Mouse (Mus musculus) embryonic facial prominence, embryonic 11.5 days (tissue): ENCODE measurements around the gene Rgs3. TPM values are rescaled to one million over a fixed set of nuclear protein-coding genes. Genes with fewer than 3 reads are reported as not detected.

Experiments
- ATAC-seq: fragments of 200-750 bp; cut with Nextera tagmentation; replicated peaks from 2 replicates; pipeline ENCODE4 v1.8.0; 2017; ENCODE audit warnings: low read depth; ENCODE audit not compliant: insufficient number of reproducible peaks, low FRiP score, low TSS enrichment
- DNase-seq: peaks from one replicate; pipeline ENCODE4 v3.0.0-alpha.2; 2015; ENCODE audit warnings: low spot score
- H3K27ac ChIP-seq: fragments of 300-500 bp; sonication (generic); replicated peaks from 2 replicates; pipeline ENCODE4 v1.5.1; 2014; ENCODE audit warnings: mild to moderate bottlenecking, low read depth, low read length, control low read depth
- H3K27me3 ChIP-seq: fragments of 300-500 bp; sonication (generic); 2 replicates; pipeline ENCODE4 v1.6.1; 2014; ENCODE audit warnings: mild to moderate bottlenecking, low read length, moderate library complexity, mixed read lengths; ENCODE audit not compliant: control insufficient read depth, insufficient read depth
- H3K36me3 ChIP-seq: fragments of 300-500 bp; sonication (generic); replicated peaks from 2 replicates; pipeline ENCODE4 v1.6.1; 2014; ENCODE audit warnings: low read depth, mild to moderate bottlenecking, low read length, moderate library complexity, mixed read lengths; ENCODE audit not compliant: control insufficient read depth, insufficient read depth
- H3K4me1 ChIP-seq: fragments of 300-500 bp; sonication (generic); 2 replicates; pipeline ENCODE4 v1.6.1; 2014; ENCODE audit warnings: low read length, mixed read lengths; ENCODE audit not compliant: control insufficient read depth, insufficient read depth
- H3K4me2 ChIP-seq: fragments of 300-500 bp; sonication (generic); 2 replicates; pipeline ENCODE4 v1.6.1; 2014; ENCODE audit warnings: low read depth, mild to moderate bottlenecking, control low read depth, low read length, moderate library complexity
- H3K4me3 ChIP-seq: fragments of 300-500 bp; sonication (generic); 2 replicates; pipeline ENCODE4 v1.5.1; 2014; ENCODE audit warnings: low read depth, low read length, control low read depth
- H3K9ac ChIP-seq: fragments of 300-500 bp; sonication (generic); replicated peaks from 2 replicates; pipeline ENCODE4 v1.6.1; 2014; ENCODE audit warnings: mild to moderate bottlenecking, control low read depth, low read length
- H3K9me3 ChIP-seq: fragments of 300-500 bp; sonication (generic); replicated peaks from 2 replicates; pipeline ENCODE4 v1.6.1; 2016; ENCODE audit warnings: mild to moderate bottlenecking, low read length, inconsistent platforms, mixed read lengths; ENCODE audit not compliant: control insufficient read depth
- WGBS: fragments of 180-500 bp; shearing (Covaris S2); extraction: QIAGEN DNeasy Blood & Tissue Kit; methylation state at CpG from one replicate; pipeline ENCODE4 v1.1.7; 2014; 5-methylcytosine and 5-hydroxymethylcytosine counted together
- polyA plus RNA-seq: library from polyadenylated mRNA; unstranded; fragments of >200 nt; fragmentation: Nextera tagmentation; extraction: Ambion mirVana; gene quantifications from 2 replicates; pipeline ENCODE4 v1.2.1, GENCODE M21; 2014

Rgs3 gene
- polyA plus RNA-seq, 1 experiment from 2014 or later: 24.8 TPM

GRCm38 (mm10) chr4:62607805-62608204 is 48.2 kb downstream of the Rgs3 start:
- no peaks in the 10 kb centered on the region for H3K27me3 ChIP-seq
- 89% methylated on average over 6 of the region's 6 CpGs for WGBS
- H3K9ac ChIP-seq: no peak overlapping the region

GRCm38 (mm10) chr4:62609333-62609732 is 49.7 kb downstream of the Rgs3 start:
- Histone ChIP-seq H3K36me3 (no peaks in the 10 kb centered on the region), H3K27ac (no peak overlapping the region), H3K4me3 (no peak overlapping the region), H3K27me3 (no peaks in the 10 kb centered on the region), H3K4me1 (peaks cover 2% of the 10 kb centered on the region; the same call in 1 of the 2 replicates), H3K9me3 (no peaks in the 10 kb centered on the region), H3K9ac (no peak overlapping the region), H3K4me2 (no peak overlapping the region)
- no peak for DNase-seq
- no peak for ATAC-seq
- WGBS: 84% methylated on average over 4 of the region's 4 CpGs

More at GRCm38 (mm10) chr4:62607805-62608204, 48.2 kb downstream of the Rgs3 start:
- DNase-seq: no peak
- Histone ChIP-seq H3K4me2 (no peak overlapping the region), H3K4me1 (peaks cover 2% of the 10 kb centered on the region; the same call in 1 of the 2 replicates), H3K27ac (no peak overlapping the region), H3K36me3 (no peaks in the 10 kb centered on the region), H3K4me3 (no peak overlapping the region), H3K9me3 (no peaks in the 10 kb centered on the region)
- no peak; the same call in 1 of the 2 replicates for ATAC-seq

GRCm38 (mm10) chr4:62610142-62610675 is 50.6 kb downstream of the Rgs3 start:
- H3K9ac ChIP-seq: no peak overlapping the region
- no peaks in the 10 kb centered on the region for H3K9me3 ChIP-seq
- DNase-seq (peak; percentile 33), ATAC-seq (0 out of 2 replicates have a peak, but pooled peaks have one; percentile 9)
- peaks cover 2% of the 10 kb centered on the region; the same call in 1 of the 2 replicates for H3K4me1 ChIP-seq
- no peaks in the 10 kb centered on the region for H3K27me3 ChIP-seq
- H3K4me3 ChIP-seq: no peak overlapping the region
- WGBS: 39% methylated on average over 16 of the region's 16 CpGs
- no peaks in the 10 kb centered on the region for H3K36me3 ChIP-seq
- H3K27ac ChIP-seq: no peak overlapping the region
- no peak overlapping the region for H3K4me2 ChIP-seq

- Histone ChIP-seq H3K27me3 (no peaks in the 10 kb centered on the region), H3K9me3 (no peaks in the 10 kb centered on the region), H3K4me2 (no peak overlapping the region), H3K9ac (no peak overlapping the region), H3K4me3 (no peak overlapping the region), H3K27ac (peak overlapping the region; percentile 28; the same call in 1 of the 2 replicates), H3K4me1 (peaks cover 2% of the 10 kb centered on the region; the same call in 1 of the 2 replicates), H3K36me3 (no peaks in the 10 kb centered on the region)
- WGBS: 58% methylated on average over 22 of the region's 22 CpGs
- DNase-seq (no peak), ATAC-seq (0 out of 2 replicates have a peak, but pooled peaks have one; percentile 6)
Observed at GRCm38 (mm10) chr4:62612601-62613501, 53.2 kb downstream of the Rgs3 start.

GRCm38 (mm10) chr4:62613646-62614365 is 54.2 kb downstream of the Rgs3 start:
- no peaks in the 10 kb centered on the region for H3K4me1 ChIP-seq
- H3K4me3 ChIP-seq: no peak overlapping the region
- no peak for ATAC-seq
- no peaks in the 10 kb centered on the region for H3K36me3 ChIP-seq
- H3K27ac ChIP-seq: no peak overlapping the region; the same call in 1 of the 2 replicates
- H3K27me3 ChIP-seq: no peaks in the 10 kb centered on the region
- H3K9ac ChIP-seq: no peak overlapping the region
- H3K9me3 ChIP-seq: no peaks in the 10 kb centered on the region
- no peak for DNase-seq
- no peak overlapping the region for H3K4me2 ChIP-seq
- 76% methylated on average over 13 of the region's 13 CpGs for WGBS

GRCm38 (mm10) chr4:62617856-62618440 is 58.3 kb downstream of the Rgs3 start:
- DNase-seq: no peak
- ATAC-seq: no peak
- no peak overlapping the region for H3K4me3 ChIP-seq
- H3K9ac ChIP-seq: no peak overlapping the region
- H3K27ac ChIP-seq: no peak overlapping the region
- no peak overlapping the region for H3K4me2 ChIP-seq
- no peaks in the 10 kb centered on the region for H3K36me3 ChIP-seq
- no peaks in the 10 kb centered on the region for H3K9me3 ChIP-seq
- H3K27me3 ChIP-seq: no peaks in the 10 kb centered on the region
- peaks cover 3% of the 10 kb centered on the region for H3K4me1 ChIP-seq
- WGBS: 77% methylated on average over 9 of the region's 9 CpGs

GRCm38 (mm10) chr4:62619232-62619964 is 59.8 kb downstream of the Rgs3 start:
- peaks cover 3% of the 10 kb centered on the region for H3K4me1 ChIP-seq
- no peaks in the 10 kb centered on the region for H3K27me3 ChIP-seq
- WGBS: 30% methylated on average over 16 of the region's 16 CpGs
- ATAC-seq: peak; percentile 49
- peak overlapping the region; percentile 47 for H3K9ac ChIP-seq
- H3K4me3 ChIP-seq: no peak overlapping the region
- no peaks in the 10 kb centered on the region for H3K36me3 ChIP-seq
- no peak for DNase-seq
- peak overlapping the region; percentile 17 for H3K27ac ChIP-seq
- no peak overlapping the region for H3K4me2 ChIP-seq
- no peaks in the 10 kb centered on the region for H3K9me3 ChIP-seq
